ENCODE assay signal across 28 mouse cellular contexts in genomic region chr6:28761728-28762127, GRCm38 (mm10).
DNase-seq lines count a peak whose midpoint lies in the region; ATAC-seq and TF ChIP-seq lines count a peak whose summit lies in the region.
"Had no signal": no experiment of that assay in that cellular context is flagged by ENCODE, and none has a peak within 500 bp of the region (broad histone marks: within the 10 kb centered on the region; RNA-seq: fewer than 3 reads in every experiment).

No protein-coding gene starts in this region.

- H3K4me1 ChIP-seq in forebrain, postnatal 0 days (ENCODE audit: insufficient read depth), result peaks cover 6% of the 10 kb centered on the region; the same call in 1 of the 2 replicates
- H3K4me1 ChIP-seq in forebrain, embryonic 10.5 days, result peaks cover 61% of the 10 kb centered on the region

- no peak overlapping the region for H3K27ac ChIP-seq in forebrain, postnatal 0 days (ENCODE audit: low read depth, low read length)
- H3K27ac ChIP-seq in forebrain, embryonic 10.5 days, result no peak overlapping the region
- H3K27ac ChIP-seq: hindbrain, embryonic 12.5 days; layer of hippocampus, adult 2 months; limb, embryonic 13.5 days; lung, embryonic 15.5 days; stomach, embryonic 15.5 days had no signal

- no peak overlapping the region for H3K4me3 ChIP-seq in forebrain, postnatal 0 days (ENCODE audit: low read depth, low read length)
- no peak overlapping the region for H3K4me3 ChIP-seq in forebrain, embryonic 10.5 days
- H3K4me3 ChIP-seq: erythroblast, embryonic 14.5 days; hindbrain, embryonic 12.5 days; layer of hippocampus, adult 2 months; left cerebral cortex, adult 2 months; limb, embryonic 13.5 days; lung, embryonic 15.5 days; stomach, embryonic 15.5 days had no signal

- TF ChIP-seq CTCF in forebrain, postnatal 0 days (IDR thresholded peaks at IDR 0.05; ENCODE audit: low read depth), result no peak

- 22% methylated on average over 3 of the region's 3 CpGs for WGBS in forebrain, postnatal 0 days
- WGBS in forebrain, embryonic 10.5 days, result 28% methylated on average over 3 of the region's 3 CpGs

- H3K4me2 ChIP-seq in forebrain, postnatal 0 days (ENCODE audit: low read depth), result no peak overlapping the region
- H3K4me2 ChIP-seq: hindbrain, embryonic 12.5 days; limb, embryonic 13.5 days; liver, embryonic 11.5 days; lung, embryonic 15.5 days; stomach, embryonic 15.5 days had no signal

- H3K27me3 ChIP-seq in forebrain, postnatal 0 days (ENCODE audit: insufficient read depth, low read length), result no peaks in the 10 kb centered on the region
- no peaks in the 10 kb centered on the region for H3K27me3 ChIP-seq in forebrain, embryonic 10.5 days (ENCODE audit: poor library complexity, severe bottlenecking)
- H3K27me3 ChIP-seq: hindbrain, embryonic 12.5 days; limb, embryonic 13.5 days; lung, embryonic 15.5 days; stomach, embryonic 15.5 days had no signal

- no peak for DNase-seq in forebrain, postnatal 0 days
- no peak for DNase-seq in forebrain, embryonic 10.5 days (ENCODE audit: extremely low spot score, low spot score)
- DNase-seq in ES-CJ7 (ENCODE audit: low read depth, low spot score), result peak; percentile 18
- peak; percentile 64 for DNase-seq in embryo, embryonic 10.5 days (ENCODE audit: low spot score)
- DNase-seq in mesoderm, embryonic 11.5 days (ENCODE audit: low read depth, low spot score), result peak; percentile 82
- DNase-seq in left cerebral cortex, adult 9 months (ENCODE audit: low spot score in 2 of 2), result no peak
- DNase-seq in adrenal gland, postnatal 36 days, result no peak
- no peak for DNase-seq in lung, postnatal 36 days
- DNase-seq: adrenal gland, adult 2 months; cerebellum, adult 2 months; cerebellum, postnatal 14 days; heart, postnatal 14 days; kidney, adult 11 months; kidney, postnatal 25 days; midbrain, embryonic 14.5 days; right cerebral cortex, postnatal 25 days had no signal

- no peak overlapping the region for H3K9ac ChIP-seq in forebrain, postnatal 0 days
- H3K9ac ChIP-seq: hindbrain, embryonic 12.5 days; limb, embryonic 13.5 days; lung, embryonic 15.5 days; stomach, embryonic 15.5 days had no signal

- ATAC-seq in forebrain, postnatal 0 days, result peak; percentile 29; the same call in 1 of the 2 replicates
- ATAC-seq: activated CD4-positive, CD25-positive, alpha-beta regulatory T cell, adult 4 months; CD4-positive, CD25-positive, alpha-beta regulatory T cell, adult 4 months; forebrain, embryonic 14.5 days; inflammation-experienced regulatory T-cells, adult 6 months had no signal

- H3K36me3 ChIP-seq in forebrain, postnatal 0 days (ENCODE audit: insufficient read depth), result no peaks in the 10 kb centered on the region
- no peaks in the 10 kb centered on the region for H3K36me3 ChIP-seq in forebrain, embryonic 10.5 days (replicated peaks)
- H3K36me3 ChIP-seq: hindbrain, embryonic 12.5 days; lung, embryonic 15.5 days; stomach, embryonic 15.5 days had no signal

- no peaks in the 10 kb centered on the region for H3K9me3 ChIP-seq in forebrain, postnatal 0 days (ENCODE audit: low read length)
- no peaks in the 10 kb centered on the region for H3K9me3 ChIP-seq in forebrain, embryonic 10.5 days
- H3K9me3 ChIP-seq: hindbrain, embryonic 12.5 days; limb, embryonic 13.5 days; lung, embryonic 15.5 days; stomach, embryonic 15.5 days had no signal

Comparison
In these comparisons a context has a peak if more than half of its experiments do, and no peak if none do; other contexts are left out.
1. DNase-seq: peak in ES-CJ7 (single experiment), embryo, embryonic 10.5 days (single experiment) and mesoderm, embryonic 11.5 days (single experiment); none in forebrain, postnatal 0 days (single experiment), forebrain, embryonic 10.5 days (single experiment), left cerebral cortex, adult 9 months (0 of 2), adrenal gland, postnatal 36 days (0 of 2) and lung, postnatal 36 days (single experiment).